In the genomic region with DNA sequence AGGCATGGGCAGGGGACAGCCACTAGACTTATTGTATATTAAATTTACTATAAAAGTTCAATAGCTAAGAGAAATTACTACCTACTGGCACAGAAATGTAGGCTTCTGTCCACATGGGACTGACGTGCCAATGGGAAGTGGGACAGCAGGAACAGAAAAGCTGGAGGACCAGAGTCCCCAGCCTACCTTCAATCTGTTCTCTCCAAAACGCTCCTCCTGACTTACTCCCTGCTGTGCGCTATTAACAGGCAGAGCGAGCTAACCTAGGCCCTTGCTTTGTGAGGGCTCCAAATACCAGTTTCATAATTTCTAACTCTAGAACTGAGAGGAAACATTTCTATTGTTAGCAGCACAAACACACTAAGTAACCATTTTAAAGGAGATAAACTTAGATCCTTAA, we compare ENCODE assay signal across 22 mouse cellular contexts. TPM values are rescaled to one million over a fixed set of nuclear protein-coding genes. Genes with fewer than 3 reads are reported as not detected.
DNase-seq lines count a peak whose midpoint lies in the region; ATAC-seq lines count a peak whose summit lies in the region.
"Had no signal": no experiment of that assay in that cellular context is flagged by ENCODE, and none has a peak within 500 bp of the region (broad histone marks: within the 10 kb centered on the region; RNA-seq: fewer than 3 reads in every experiment).

No protein-coding gene starts in this region.

- ATAC-seq in frontal cortex, adult (ENCODE audit: low TSS enrichment) = peak; percentile 89
- ATAC-seq: activated CD4-positive, CD25-positive, alpha-beta regulatory T cell, adult 4 months; forebrain, postnatal 0 days had no signal

- DNase-seq in frontal cortex, postnatal 10 days (ENCODE audit: low spot score in 2 of 2) = no peak
- DNase-seq in cerebellum, postnatal 14 days = peak; percentile 66 to 72
- DNase-seq in layer of hippocampus, postnatal 14 days (ENCODE audit: low spot score in 2 of 2) = peak; percentile 16 to 72
- DNase-seq in Muller cell, postnatal 12 days (ENCODE audit: inconsistent ontology term) = no peak
- DNase-seq in thymus, postnatal 10 days (ENCODE audit: low spot score in 2 of 2) = no peak
- no peak for DNase-seq in ovary, adult 18-20 months (ENCODE audit: low spot score)
- DNase-seq: adrenal gland, postnatal 25 days; forebrain, postnatal 0 days; gastrocnemius, postnatal 36 days; liver; lung, adult 18-20 months; lung, postnatal 36 days; thymus, adult 2 months had no signal

- 0 out of 2 replicates have a peak overlapping the region, but pooled peaks have one; percentile 58 for H3K27ac ChIP-seq in brown adipose tissue, adult 24 weeks (replicated peaks; ENCODE audit: low read depth, low read length)
- H3K27ac ChIP-seq: heart, embryonic 13.5 days; left cerebral cortex, adult 2 months; midbrain, embryonic 10.5 days; neural tube, embryonic 15.5 days had no signal

- no peak overlapping the region for H3K4me3 ChIP-seq in brown adipose tissue, adult 24 weeks (ENCODE audit: insufficient read depth, low read depth, low read length)
- H3K4me3 ChIP-seq: heart, embryonic 13.5 days; left cerebral cortex, adult 2 months; midbrain, embryonic 10.5 days; neural tube, embryonic 15.5 days had no signal

- H3K4me1 ChIP-seq in brown adipose tissue, adult 24 weeks (ENCODE audit: control insufficient read depth, insufficient read depth, insufficient read length, low read length) = no peaks in the 10 kb centered on the region; the same call in none of the 2 replicates
- H3K4me1 ChIP-seq: heart, embryonic 13.5 days; midbrain, embryonic 10.5 days; neural tube, embryonic 15.5 days had no signal

RNA-seq across cellular contexts. Expression of gene Nrg4, which starts 52.7 kb away (rescaled TPM):
- polyA plus RNA-seq in brown adipose tissue, adult 24 weeks (2012; ENCODE audit: insufficient read depth, insufficient read length, missing spikeins) = 184 and 242 TPM in 2 replicates
- under 1 TPM; 0.39 to 0.76 TPM for total RNA-seq in layer of hippocampus, postnatal 14 days (2021)

RNA-seq across cellular contexts. Expression of gene Tmem266, which starts 52.8 kb away (rescaled TPM):
- polyA plus RNA-seq in brown adipose tissue, adult 24 weeks (2012; ENCODE audit: insufficient read depth, insufficient read length, missing spikeins) = 1.1 and 1.5 TPM in 2 replicates
- total RNA-seq in layer of hippocampus, postnatal 14 days (2021) = 1 to 10 TPM; 5.7 to 7.5 TPM
- total RNA-seq: CH12.LX; hematopoietic stem cell, adult 5-6 weeks had no signal
- polyA plus RNA-seq: activated CD4-positive, CD25-positive, alpha-beta regulatory T cell, adult 4 months had no signal

Comparison
In these comparisons a context has a peak if more than half of its experiments do, and no peak if none do; other contexts are left out.
1. DNase-seq: peak in cerebellum, postnatal 14 days (2 of 2) and layer of hippocampus, postnatal 14 days (2 of 2); none in frontal cortex, postnatal 10 days (0 of 2), Muller cell, postnatal 12 days (single experiment), thymus, postnatal 10 days (0 of 2) and ovary, adult 18-20 months (single experiment).